Mouse (Mus musculus): Measurements from ENCODE around the gene Gla.
A peak's percentile ranks its signal among the peaks of the same experiment; 100 is the strongest.
"Not testable (repeated sequence)": the region's sequence is repeated elsewhere in the genome, so short reads cannot be mapped to it uniquely, and the experiment has no call there.

The Gla gene

DNA sequence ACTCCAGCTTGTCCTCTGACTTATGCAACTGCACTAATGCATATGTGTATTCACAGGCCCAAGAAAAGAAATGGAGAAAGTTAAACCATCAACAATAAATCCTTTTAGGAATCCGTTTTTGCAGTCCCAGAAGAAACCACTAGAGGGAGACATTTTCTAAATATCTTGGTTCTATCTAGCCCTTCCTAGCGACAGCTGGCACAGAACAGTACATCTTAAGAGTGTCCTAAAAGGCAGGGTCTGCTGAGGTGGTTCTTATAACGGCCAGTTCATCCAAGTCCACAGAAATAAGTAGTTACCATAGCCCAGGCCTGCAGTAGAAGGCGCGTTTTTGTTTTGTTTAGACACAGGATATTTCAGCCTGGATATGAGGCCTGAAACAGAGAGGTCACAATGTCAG lies 50.0 kb downstream of the Gla start:
- H3K27me3 ChIP-seq (ENCODE audit: insufficient read depth, low read length) = no peaks in the 10 kb centered on the region
- TF ChIP-seq POU5F1 (IDR thresholded peaks at IDR 0.05; ENCODE audit: borderline replicate concordance, low read length) = no peak
- TF ChIP-seq CTCF (conservative IDR thresholded peaks at IDR 0.05; ENCODE audit: low read length) = peak; percentile 72
- no peaks in the 10 kb centered on the region for H3K9me3 ChIP-seq (ENCODE audit: low read length)
- no peaks in the 10 kb centered on the region for H3K36me3 ChIP-seq (ENCODE audit: insufficient read depth, low read length)
- no peaks in the 10 kb centered on the region for H3K4me1 ChIP-seq (replicated peaks; ENCODE audit: low read depth, low read length)
- H3K4me3 ChIP-seq (replicated peaks; ENCODE audit: low read length) = no peak overlapping the region

GRCm38 (mm10) chrX:134547330-134547729 lies 53.6 kb downstream of the Gla start:
- Histone ChIP-seq H3K27me3 (ENCODE audit: insufficient read depth, low read length) (no peaks in the 10 kb centered on the region), H3K4me1 (replicated peaks; ENCODE audit: low read depth, low read length) (peaks cover 2% of the 10 kb centered on the region), H3K4me3 (replicated peaks; ENCODE audit: low read length) (no peak overlapping the region), H3K36me3 (ENCODE audit: insufficient read depth, low read length) (no peaks in the 10 kb centered on the region), H3K9me3 (ENCODE audit: low read length) (no peaks in the 10 kb centered on the region)
- TF ChIP-seq CTCF (conservative IDR thresholded peaks at IDR 0.05; ENCODE audit: low read length) = no peak
- TF ChIP-seq NANOG (IDR thresholded peaks at IDR 0.05; ENCODE audit: borderline replicate concordance, low read length) = no peak
- no peak for TF ChIP-seq POU5F1 (IDR thresholded peaks at IDR 0.05; ENCODE audit: borderline replicate concordance, low read length)

- Histone ChIP-seq H3K4me1 (replicated peaks; ENCODE audit: low read depth, low read length) (peaks cover 4% of the 10 kb centered on the region), H3K9me3 (ENCODE audit: low read length) (no peaks in the 10 kb centered on the region), H3K27me3 (ENCODE audit: insufficient read depth, low read length) (no peaks in the 10 kb centered on the region), H3K4me3 (replicated peaks; ENCODE audit: low read length) (peak overlapping the region; percentile 82), H3K36me3 (ENCODE audit: insufficient read depth, low read length) (peaks cover 12% of the 10 kb centered on the region)
- TF ChIP-seq POU5F1 (IDR thresholded peaks at IDR 0.05; ENCODE audit: borderline replicate concordance, low read length) (no peak), NANOG (IDR thresholded peaks at IDR 0.05; ENCODE audit: borderline replicate concordance, low read length) (no peak), CTCF (conservative IDR thresholded peaks at IDR 0.05; ENCODE audit: low read length) (no peak)
These were observed 59.0 kb downstream of the Gla start for GRCm38 (mm10) chrX:134541955-134542308.

GRCm38 (mm10) chrX:134541145-134541954 lies 59.6 kb downstream of the Gla start, which contains the start of gene Timm8a1:
Timm8a1 (minus strand) TSS chrX:134541865.
- peaks cover 4% of the 10 kb centered on the region for H3K4me1 ChIP-seq (replicated peaks; ENCODE audit: low read depth, low read length)
- peaks cover 18% of the 10 kb centered on the region for H3K36me3 ChIP-seq (ENCODE audit: insufficient read depth, low read length)
- H3K4me3 ChIP-seq (replicated peaks; ENCODE audit: low read length) = peak within 1 kb of the TSS; percentile 82
- no peak for TF ChIP-seq CTCF (conservative IDR thresholded peaks at IDR 0.05; ENCODE audit: low read length)
- TF ChIP-seq POU5F1 (IDR thresholded peaks at IDR 0.05; ENCODE audit: borderline replicate concordance, low read length) = no peak
- TF ChIP-seq NANOG (IDR thresholded peaks at IDR 0.05; ENCODE audit: borderline replicate concordance, low read length) = no peak
- H3K9me3 ChIP-seq (ENCODE audit: low read length) = no peaks in the 10 kb centered on the region
- no peaks in the 10 kb centered on the region for H3K27me3 ChIP-seq (ENCODE audit: insufficient read depth, low read length)

DNA sequence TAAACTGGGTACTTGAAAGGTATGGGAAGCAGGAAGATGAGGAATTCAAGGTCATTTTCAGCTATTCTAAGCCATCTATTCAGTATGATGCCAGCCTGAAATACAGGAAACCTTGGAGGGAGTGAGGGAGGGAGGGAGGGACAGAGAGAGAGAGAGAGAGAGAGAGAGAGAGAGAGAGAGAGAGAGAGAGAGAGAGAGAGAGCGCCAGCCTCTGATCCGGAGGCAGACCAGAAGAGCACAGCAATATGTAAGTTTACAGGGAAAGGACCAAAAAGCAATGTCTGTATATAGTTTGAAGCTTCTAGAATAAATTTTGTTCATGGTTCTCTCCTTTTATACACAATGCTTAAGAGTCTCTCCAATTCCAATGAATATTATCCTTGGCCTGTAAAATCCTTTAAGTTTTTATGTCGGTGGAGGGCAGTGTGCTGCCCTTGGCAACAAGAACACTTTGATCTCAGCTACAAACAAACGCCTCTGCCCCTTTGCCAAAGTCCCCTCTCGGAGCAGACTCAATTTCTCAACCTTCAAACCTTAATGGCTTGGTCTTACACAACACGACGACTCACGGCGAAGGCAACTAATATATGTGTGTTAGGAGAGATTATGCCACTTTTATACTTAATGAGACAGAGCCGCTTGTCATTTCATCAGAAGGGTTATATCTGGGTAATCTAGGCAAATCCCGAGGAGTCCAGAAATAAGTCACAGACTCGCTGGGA lies 60.4 kb downstream of the Gla start:
- Histone ChIP-seq H3K36me3 (ENCODE audit: insufficient read depth, low read length) (peaks cover 26% of the 10 kb centered on the region), H3K27me3 (ENCODE audit: insufficient read depth, low read length) (no peaks in the 10 kb centered on the region), H3K4me3 (replicated peaks; ENCODE audit: low read length) (peak overlapping the region; percentile 82), H3K9me3 (ENCODE audit: low read length) (no peaks in the 10 kb centered on the region), H3K4me1 (replicated peaks; ENCODE audit: low read depth, low read length) (peaks cover 4% of the 10 kb centered on the region)
- TF ChIP-seq CTCF (conservative IDR thresholded peaks at IDR 0.05; ENCODE audit: low read length) (no peak), NANOG (IDR thresholded peaks at IDR 0.05; ENCODE audit: borderline replicate concordance, low read length) (no peak), POU5F1 (IDR thresholded peaks at IDR 0.05; ENCODE audit: borderline replicate concordance, low read length) (no peak)

DNA sequence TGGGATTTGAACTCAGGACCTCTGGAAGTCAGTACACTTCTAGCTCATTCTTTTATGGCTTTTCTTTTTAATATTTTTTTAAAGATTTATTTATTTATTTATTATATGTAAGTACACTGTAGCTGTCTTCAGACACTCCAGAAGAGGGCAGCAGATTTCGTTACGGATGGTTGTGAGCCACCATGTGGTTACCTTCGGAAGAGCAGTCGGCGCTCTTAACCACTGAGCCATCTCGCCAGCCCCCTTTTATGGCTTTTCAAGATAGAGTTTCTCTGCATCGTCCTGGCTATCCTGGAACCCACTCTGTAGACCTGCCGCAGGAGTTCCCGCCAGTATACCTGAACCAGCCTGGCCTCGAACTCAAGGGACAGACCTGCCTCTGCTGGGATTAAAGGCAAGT lies 61.1 kb downstream of the Gla start:
- TF ChIP-seq CTCF (conservative IDR thresholded peaks at IDR 0.05; ENCODE audit: low read length) = 0 out of 2 replicates have a peak, but pooled peaks have one; percentile 22
- H3K9me3 ChIP-seq (ENCODE audit: low read length); H3K27me3 ChIP-seq (ENCODE audit: insufficient read depth, low read length); H3K4me1 ChIP-seq (replicated peaks; ENCODE audit: low read depth, low read length): not testable (repeated sequence)
- Histone ChIP-seq H3K36me3 (ENCODE audit: insufficient read depth, low read length) (peaks cover 31% of the 10 kb centered on the region), H3K4me3 (replicated peaks; ENCODE audit: low read length) (peak overlapping the region; percentile 82)

All from E14TG2a.4 (cell line).